Mouse (Mus musculus) liver, postnatal 0 days (tissue): Measurements from ENCODE around the gene Ttc9b. TPM values are rescaled to one million over a fixed set of nuclear protein-coding genes. Genes with fewer than 3 reads are reported as not detected.

Experiments
- ATAC-seq: fragments of 200-750 bp; cut with Nextera tagmentation; 2 replicates; pipeline ENCODE4 v1.8.0; 2017; ENCODE audit warnings: mild to moderate bottlenecking, moderate library complexity
- DNase-seq: peaks from one replicate; pipeline ENCODE4 v3.0.0-alpha.2; 2016
- H3K27ac ChIP-seq: fragments of 300-500 bp; sonication (generic); 2 replicates; pipeline ENCODE4 v1.5.1; 2014; ENCODE audit warnings: antibody characterized with exemption, moderate library complexity, mild to moderate bottlenecking, low read depth
- H3K27me3 ChIP-seq: fragments of 300-500 bp; sonication (generic); 2 replicates; pipeline ENCODE4 v1.6.1; 2014; ENCODE audit warnings: low read length, control low read depth, mixed read lengths; ENCODE audit not compliant: insufficient read depth
- H3K36me3 ChIP-seq: fragments of 300-500 bp; sonication (generic); replicated peaks from 2 replicates; pipeline ENCODE4 v1.6.1; 2014; ENCODE audit warnings: mild to moderate bottlenecking, control low read depth, low read length, moderate library complexity, mixed read lengths; ENCODE audit not compliant: insufficient read depth
- H3K4me1 ChIP-seq: fragments of 300-500 bp; sonication (generic); 2 replicates; pipeline ENCODE4 v1.6.1; 2014; ENCODE audit warnings: antibody characterized with exemption, mild to moderate bottlenecking, control low read depth; ENCODE audit not compliant: insufficient read depth
- H3K4me2 ChIP-seq: fragments of 300-500 bp; sonication (generic); 2 replicates; pipeline ENCODE4 v1.6.1; 2014; ENCODE audit warnings: low read depth, mild to moderate bottlenecking, low read length, moderate library complexity, mixed read lengths
- H3K4me3 ChIP-seq: fragments of 300-500 bp; sonication (generic); 2 replicates; pipeline ENCODE4 v1.5.1; 2014; ENCODE audit warnings: low read depth, low read length
- H3K9ac ChIP-seq: fragments of 300-500 bp; sonication (generic); replicated peaks from 2 replicates; pipeline ENCODE4 v1.6.1; 2014; ENCODE audit warnings: mild to moderate bottlenecking, moderate library complexity
- H3K9me3 ChIP-seq: fragments of 300-500 bp; sonication (generic); 2 replicates; pipeline ENCODE4 v1.6.1; 2016; ENCODE audit warnings: mild to moderate bottlenecking, control low read depth, low read length, mixed read lengths
- CTCF ChIP-seq: sonication (generic); IDR thresholded peaks from 2 replicates; pipeline ENCODE4 v1.5.1; 2016; ENCODE audit warnings: antibody characterized with exemption, low read depth
- EP300 ChIP-seq: IDR thresholded peaks from 2 replicates; pipeline ENCODE4 v1.6.1; 2016; ENCODE audit warnings: antibody characterized with exemption, low read depth, mild to moderate bottlenecking
- WGBS: fragments of 180-500 bp; shearing (Covaris S2); extraction: QIAGEN DNeasy Blood & Tissue Kit; methylation state at CpG from one replicate; pipeline ENCODE4 v1.1.7; 2014; ENCODE audit not compliant: insufficient replicate concordance; 5-methylcytosine and 5-hydroxymethylcytosine counted together
- polyA plus RNA-seq: library from polyadenylated mRNA; unstranded; fragments of >200 nt; fragmentation: Nextera tagmentation; extraction: Ambion mirVana; gene quantifications from 2 replicates; pipeline ENCODE4 v1.2.1, GENCODE M21; 2015

Gene Ttc9b
- not detected in 2 replicates for polyA plus RNA-seq

GRCm38 (mm10) chr7:27653681-27654437 is at the start of gene Ttc9b:
Ttc9b (plus strand) TSS chr7:27653915.
- ATAC-seq = peak; percentile 33
- Histone ChIP-seq H3K9me3 (no peaks in the 10 kb centered on the region), H3K27me3 (peaks cover 57% of the 10 kb centered on the region), H3K9ac (no peak within 1 kb of the TSS), H3K36me3 (no peaks in the 10 kb centered on the region), H3K27ac (no peak within 1 kb of the TSS), H3K4me2 (no peak within 1 kb of the TSS), H3K4me3 (no peak within 1 kb of the TSS), H3K4me1 (no peaks in the 10 kb centered on the region)
- DNase-seq = peak; percentile 54
- WGBS = 7% methylated on average over 53 of the region's 62 CpGs
- TF ChIP-seq CTCF (no peak), EP300 (no peak)

GRCm38 (mm10) chr7:27604661-27605348 is 48.9 kb upstream of the Ttc9b start:
- H3K4me1 ChIP-seq = peaks cover 49% of the 10 kb centered on the region
- no peak overlapping the region for H3K27ac ChIP-seq
- no peaks in the 10 kb centered on the region for H3K9me3 ChIP-seq
- ATAC-seq = no peak
- peak overlapping the region; percentile 21; the same call in 1 of the 2 replicates for H3K9ac ChIP-seq
- no peaks in the 10 kb centered on the region for H3K27me3 ChIP-seq
- no peak for DNase-seq
- no peak overlapping the region for H3K4me2 ChIP-seq
- 55% methylated on average over 5 of the region's 5 CpGs for WGBS
- no peak for TF ChIP-seq EP300
- TF ChIP-seq CTCF = no peak
- peaks cover 16% of the 10 kb centered on the region for H3K36me3 ChIP-seq
- H3K4me3 ChIP-seq = no peak overlapping the region

- H3K9me3 ChIP-seq = no peaks in the 10 kb centered on the region
- no peak for TF ChIP-seq CTCF
- no peak overlapping the region for H3K4me3 ChIP-seq
- peaks cover 49% of the 10 kb centered on the region for H3K4me1 ChIP-seq
- H3K9ac ChIP-seq = no peak overlapping the region
- peaks cover 20% of the 10 kb centered on the region for H3K36me3 ChIP-seq
- WGBS = 53% methylated on average over 9 of the region's 9 CpGs
- no peak overlapping the region for H3K27ac ChIP-seq
- peak; percentile 61 for ATAC-seq
- H3K27me3 ChIP-seq = no peaks in the 10 kb centered on the region
- peak; percentile 49 for DNase-seq
- H3K4me2 ChIP-seq = no peak overlapping the region
Measured at GRCm38 (mm10) chr7:27605499-27606285, 48.0 kb upstream of the Ttc9b start.

- no peak for TF ChIP-seq CTCF
- TF ChIP-seq EP300 = no peak
- H3K4me3 ChIP-seq = no peak overlapping the region
- no peaks in the 10 kb centered on the region for H3K9me3 ChIP-seq
- H3K27me3 ChIP-seq = no peaks in the 10 kb centered on the region
- H3K36me3 ChIP-seq = peaks cover 24% of the 10 kb centered on the region
- H3K4me2 ChIP-seq = no peak overlapping the region
- H3K27ac ChIP-seq = no peak overlapping the region
- DNase-seq = no peak
- H3K4me1 ChIP-seq = peaks cover 47% of the 10 kb centered on the region
- H3K9ac ChIP-seq = no peak overlapping the region
- no peak for ATAC-seq
- 61% methylated on average over 10 of the region's 10 CpGs for WGBS
Measured at GRCm38 (mm10) chr7:27606481-27607254, 47.0 kb upstream of the Ttc9b start.

GRCm38 (mm10) chr7:27607580-27607979 is 46.1 kb upstream of the Ttc9b start:
- WGBS = 74% methylated on average over 5 of the region's 5 CpGs
- DNase-seq (no peak), ATAC-seq (no peak)

More at GRCm38 (mm10) chr7:27607580-27607979, 46.1 kb upstream of the Ttc9b start:
- H3K9ac ChIP-seq = no peak overlapping the region
- no peak for TF ChIP-seq CTCF
- TF ChIP-seq EP300 = no peak
- H3K9me3 ChIP-seq = no peaks in the 10 kb centered on the region
- peaks cover 24% of the 10 kb centered on the region for H3K36me3 ChIP-seq
- no peak overlapping the region for H3K4me3 ChIP-seq
- peaks cover 39% of the 10 kb centered on the region for H3K4me1 ChIP-seq
- H3K27me3 ChIP-seq = no peaks in the 10 kb centered on the region
- peak overlapping the region; percentile 11; the same call in 1 of the 2 replicates for H3K27ac ChIP-seq
- no peak overlapping the region for H3K4me2 ChIP-seq
